Mouse (Mus musculus): Measurements from ENCODE around the gene Pgs1.

- TF ChIP-seq POLR2AphosphoS5 (IDR thresholded peaks at IDR 0.05; ENCODE audit: insufficient replicate concordance, low read depth, low read length) (no peak), CTCF (IDR thresholded peaks at IDR 0.05; ENCODE audit: low read depth, low read length) (no peak), GATA1 (IDR thresholded peaks at IDR 0.05; ENCODE audit: borderline replicate concordance, low read length) (no peak)
These were observed 17.9 kb upstream of the Pgs1 start for GRCm38 (mm10) chr11:117968016-117968671.
